Mouse (Mus musculus) forebrain, embryonic 11.5 days (tissue): ENCODE data around the gene Ccdc88c. TPM values are rescaled to one million over a fixed set of nuclear protein-coding genes. Genes with fewer than 3 reads are reported as not detected.
"Not testable (repeated sequence)": the region's sequence is repeated elsewhere in the genome, so short reads cannot be mapped to it uniquely, and the experiment has no call there.

Experiments used
- ATAC-seq: fragments of 200-750 bp; cut with Nextera tagmentation; replicated peaks from 2 replicates; pipeline ENCODE4 v1.8.0; 2017; ENCODE audit warnings: moderate TSS enrichment; ENCODE audit not compliant: low FRiP score
- DNase-seq: peaks from one replicate; pipeline ENCODE4 v3.0.0-alpha.2; 2017; ENCODE audit warnings: low spot score
- H3K27ac ChIP-seq: fragments of 300-500 bp; sonication (generic); 2 replicates; pipeline ENCODE4 v1.5.1; 2014; ENCODE audit warnings: low read depth, low read length
- H3K27me3 ChIP-seq: fragments of 300-500 bp; sonication (generic); 2 replicates; pipeline ENCODE4 v1.6.1; 2014; ENCODE audit warnings: mild to moderate bottlenecking, low read length, mixed read lengths; ENCODE audit not compliant: control insufficient read depth, insufficient read depth
- H3K36me3 ChIP-seq: fragments of 300-500 bp; sonication (generic); 2 replicates; pipeline ENCODE4 v1.6.1; 2014; ENCODE audit warnings: mild to moderate bottlenecking, low read length, moderate library complexity, mixed read lengths; ENCODE audit not compliant: control insufficient read depth, insufficient read depth
- H3K4me1 ChIP-seq: fragments of 300-500 bp; sonication (generic); replicated peaks from 2 replicates; pipeline ENCODE4 v1.6.1; 2014; ENCODE audit warnings: low read length, mixed read lengths; ENCODE audit not compliant: control insufficient read depth, insufficient read depth
- H3K4me2 ChIP-seq: fragments of 300-500 bp; sonication (generic); 2 replicates; pipeline ENCODE4 v1.6.1; 2014; ENCODE audit warnings: low read depth, mild to moderate bottlenecking, low read length, moderate library complexity, mixed read lengths; ENCODE audit not compliant: severe bottlenecking
- H3K4me3 ChIP-seq: fragments of 300-500 bp; sonication (generic); 2 replicates; pipeline ENCODE4 v1.5.1; 2014; ENCODE audit warnings: low read depth, low read length
- H3K9ac ChIP-seq: fragments of 300-500 bp; sonication (generic); 2 replicates; pipeline ENCODE4 v1.6.1; 2014; ENCODE audit warnings: low read length
- H3K9me3 ChIP-seq: fragments of 300-500 bp; sonication (generic); 2 replicates; pipeline ENCODE4 v1.6.1; 2016; ENCODE audit warnings: low read length, mixed read lengths; ENCODE audit not compliant: control insufficient read depth
- WGBS: fragments of 180-500 bp; shearing (Covaris S2); extraction: QIAGEN DNeasy Blood & Tissue Kit; methylation state at CpG from one replicate; pipeline ENCODE4 v1.1.7; 2014; 5-methylcytosine and 5-hydroxymethylcytosine counted together
- polyA plus RNA-seq: library from polyadenylated mRNA; unstranded; fragments of >200 nt; fragmentation: Nextera tagmentation; extraction: Ambion mirVana; gene quantifications from 2 replicates; pipeline ENCODE4 v1.2.1, GENCODE M21; 2014

Gene Ccdc88c
- polyA plus RNA-seq, 1 experiment from 2014 or later, result 27.7 TPM

- Histone ChIP-seq H3K27ac (no peak overlapping the region), H3K4me3 (no peak overlapping the region), H3K4me2 (no peak overlapping the region), H3K27me3 (no peaks in the 10 kb centered on the region), H3K4me1 (peaks cover 38% of the 10 kb centered on the region), H3K9ac (no peak overlapping the region), H3K9me3 (no peaks in the 10 kb centered on the region), H3K36me3 (no peaks in the 10 kb centered on the region; the same call in 1 of the 2 replicates)
- 76% methylated on average over 10 of the region's 10 CpGs for WGBS
- ATAC-seq, result no peak
- DNase-seq, result no peak
Observed at GRCm38 (mm10) chr12:101014549-101015164, 14.2 kb downstream of the Ccdc88c start.

GRCm38 (mm10) chr12:101013668-101014067 lies 15.2 kb downstream of the Ccdc88c start:
- not testable (repeated sequence) for H3K27ac ChIP-seq, H3K36me3 ChIP-seq, DNase-seq, ATAC-seq, H3K27me3 ChIP-seq, H3K9ac ChIP-seq, H3K4me3 ChIP-seq, H3K4me2 ChIP-seq, H3K9me3 ChIP-seq
- WGBS, result 92% methylated on average over 9 of the region's 9 CpGs
- H3K4me1 ChIP-seq, result peaks cover 37% of the 10 kb centered on the region

- H3K4me3 ChIP-seq, result no peak overlapping the region
- no peak overlapping the region for H3K4me2 ChIP-seq
- ATAC-seq (no peak), DNase-seq (no peak)
- no peaks in the 10 kb centered on the region; the same call in 1 of the 2 replicates for H3K36me3 ChIP-seq
- H3K9me3 ChIP-seq, result no peaks in the 10 kb centered on the region
- peaks cover 35% of the 10 kb centered on the region for H3K4me1 ChIP-seq
- H3K9ac ChIP-seq, result no peak overlapping the region
- 52% methylated on average over 8 of the region's 8 CpGs for WGBS
- no peaks in the 10 kb centered on the region for H3K27me3 ChIP-seq
- H3K27ac ChIP-seq, result peak overlapping the region; percentile 37; the same call in 1 of the 2 replicates
Observed at GRCm38 (mm10) chr12:101013078-101013665, 15.7 kb downstream of the Ccdc88c start.

- Histone ChIP-seq H3K9ac (no peak overlapping the region), H3K4me2 (no peak overlapping the region), H3K4me3 (no peak overlapping the region), H3K4me1 (peaks cover 35% of the 10 kb centered on the region), H3K9me3 (no peaks in the 10 kb centered on the region), H3K27me3 (no peaks in the 10 kb centered on the region), H3K27ac (peak overlapping the region; percentile 31), H3K36me3 (no peaks in the 10 kb centered on the region; the same call in 1 of the 2 replicates)
- 43% methylated on average over 17 of the region's 17 CpGs for WGBS
- DNase-seq (no peak), ATAC-seq (no peak)
Observed at GRCm38 (mm10) chr12:101012197-101013077, 16.4 kb downstream of the Ccdc88c start.

GRCm38 (mm10) chr12:101011017-101011416 lies 17.8 kb downstream of the Ccdc88c start:
- Histone ChIP-seq H3K4me2 (no peak overlapping the region), H3K36me3 (no peaks in the 10 kb centered on the region), H3K27ac (no peak overlapping the region), H3K27me3 (no peaks in the 10 kb centered on the region), H3K9ac (no peak overlapping the region), H3K9me3 (no peaks in the 10 kb centered on the region), H3K4me1 (peaks cover 30% of the 10 kb centered on the region), H3K4me3 (no peak overlapping the region)
- no peak for ATAC-seq
- 88% methylated on average over 7 of the region's 7 CpGs for WGBS
- no peak for DNase-seq

- 72% methylated on average over 10 of the region's 10 CpGs for WGBS
- 0 out of 2 replicates have a peak overlapping the region, but pooled peaks have one; percentile 6 for H3K27ac ChIP-seq
Observed at GRCm38 (mm10) chr12:101010148-101010920, 18.5 kb downstream of the Ccdc88c start.

GRCm38 (mm10) chr12:101009225-101009624 lies 19.6 kb downstream of the Ccdc88c start:
- DNase-seq (no peak), ATAC-seq (no peak)
- H3K4me3 ChIP-seq, result no peak overlapping the region
- H3K36me3 ChIP-seq, result no peaks in the 10 kb centered on the region
- no peaks in the 10 kb centered on the region for H3K9me3 ChIP-seq
- no peaks in the 10 kb centered on the region for H3K27me3 ChIP-seq
- H3K9ac ChIP-seq, result no peak overlapping the region
- no peak overlapping the region for H3K4me2 ChIP-seq
- H3K4me1 ChIP-seq, result peaks cover 22% of the 10 kb centered on the region
- no peak overlapping the region for H3K27ac ChIP-seq
- WGBS, result 87% methylated on average over 4 of the region's 4 CpGs

More at GRCm38 (mm10) chr12:101010148-101010920, 18.5 kb downstream of the Ccdc88c start:
- Histone ChIP-seq H3K9ac (no peak overlapping the region), H3K27me3 (no peaks in the 10 kb centered on the region), H3K9me3 (no peaks in the 10 kb centered on the region), H3K4me2 (no peak overlapping the region), H3K4me1 (peaks cover 24% of the 10 kb centered on the region), H3K4me3 (no peak overlapping the region), H3K36me3 (no peaks in the 10 kb centered on the region)
- ATAC-seq (no peak), DNase-seq (no peak)

- H3K4me1 ChIP-seq, result peaks cover 23% of the 10 kb centered on the region
- H3K27ac ChIP-seq, result 0 out of 2 replicates have a peak overlapping the region, but pooled peaks have one; percentile 15
- no peak overlapping the region; the same call in 1 of the 2 replicates for H3K9ac ChIP-seq
- no peaks in the 10 kb centered on the region for H3K27me3 ChIP-seq
- H3K4me2 ChIP-seq, result no peak overlapping the region
- no peaks in the 10 kb centered on the region for H3K36me3 ChIP-seq
- no peak for DNase-seq
- WGBS, result 25% methylated on average over 4 of the region's 4 CpGs
- no peak for ATAC-seq
- H3K9me3 ChIP-seq, result no peaks in the 10 kb centered on the region
- no peak overlapping the region for H3K4me3 ChIP-seq
Observed at GRCm38 (mm10) chr12:101008648-101009047, 20.2 kb downstream of the Ccdc88c start.
